Mouse (Mus musculus) E14TG2a.4 (cell line): ENCODE measurements around the gene Coq2.

Experiments used
- CTCF ChIP-seq: conservative IDR thresholded peaks from 2 replicates; pipeline ENCODE4 v1.5.1; 2014; ENCODE audit warnings: low read length
- NANOG ChIP-seq: IDR thresholded peaks from 2 replicates; pipeline ENCODE4 v1.6.1; 2014; ENCODE audit warnings: borderline replicate concordance, low read length, mixed read lengths
- POU5F1 ChIP-seq: IDR thresholded peaks from 2 replicates; pipeline ENCODE4 v1.6.1; 2014; ENCODE audit warnings: low read length, borderline replicate concordance

- TF ChIP-seq CTCF (no peak), POU5F1 (no peak), NANOG (no peak)
Measured at GRCm38 (mm10) chr5:100697886-100698285, 22.9 kb upstream of the Coq2 start.
